Mouse (Mus musculus): ENCODE measurements at regions not wholly inside any gene's neighbourhood (a gene's known extent, or its start where the extent isn't known, plus 50 kb on each side); places are given as distances from the start of the nearest gene placed in this dataset.

DNA sequence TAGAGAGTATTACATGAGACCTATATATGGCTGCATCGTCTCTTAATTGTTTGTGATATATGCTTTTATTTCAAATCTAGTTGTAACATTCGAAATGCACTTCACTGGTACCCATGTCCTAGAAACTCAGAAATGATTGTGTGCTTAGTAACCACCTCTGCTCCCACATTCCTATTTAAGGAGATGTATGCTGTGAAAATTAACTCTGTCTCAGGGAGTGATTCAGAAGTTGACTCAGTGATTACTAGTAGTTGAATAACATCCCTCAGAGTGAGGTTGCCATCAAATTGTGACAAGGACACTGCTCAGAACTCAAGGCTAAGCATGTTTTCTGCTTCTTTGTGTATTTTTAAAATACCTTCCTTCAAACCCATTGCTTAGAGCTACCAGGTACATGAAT, 661.9 kb downstream of the Utrn start:
- no peak for DNase-seq (ENCODE audit: low spot score)

DNA sequence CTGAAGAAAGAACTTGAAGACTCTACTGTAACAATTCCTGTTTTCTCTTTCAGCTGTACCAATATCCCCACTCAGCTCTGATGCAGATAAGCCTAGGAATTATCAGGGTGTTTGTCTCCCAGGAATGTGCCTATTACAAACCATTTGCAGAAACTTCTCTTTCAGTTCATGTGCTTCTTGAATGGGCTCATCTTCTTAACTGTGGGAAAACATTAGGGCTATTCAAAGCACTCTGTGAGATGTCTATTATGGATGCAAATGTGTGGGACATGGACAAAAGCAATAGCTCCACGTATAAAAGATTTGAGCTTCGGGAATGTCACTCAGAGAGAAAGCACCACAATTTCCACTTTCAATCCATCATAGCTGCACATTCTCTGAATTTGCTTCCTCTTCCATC, 659.0 kb downstream of the Utrn start:
- no peak for DNase-seq (ENCODE audit: low spot score)

DNA sequence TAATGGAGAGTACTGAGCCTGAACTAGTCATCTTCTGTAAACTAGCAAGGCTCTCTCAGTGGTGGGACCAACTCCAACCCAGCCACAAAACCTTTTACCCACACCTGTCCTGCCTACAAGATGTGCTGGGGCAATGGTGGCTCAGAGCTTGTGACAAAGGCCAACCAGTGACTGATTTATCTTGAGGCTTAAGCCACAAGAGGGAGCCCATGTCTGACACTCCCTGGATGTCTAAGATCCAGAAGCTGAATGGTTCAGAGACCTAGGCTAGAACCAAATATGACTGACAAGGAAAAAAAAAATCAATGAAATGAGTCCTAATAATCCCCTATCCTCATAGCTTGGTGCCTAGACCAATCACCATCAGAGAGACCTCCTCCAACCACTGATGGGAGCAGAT, 650.3 kb downstream of the Utrn start:
- no peak for DNase-seq (ENCODE audit: low spot score)

DNA sequence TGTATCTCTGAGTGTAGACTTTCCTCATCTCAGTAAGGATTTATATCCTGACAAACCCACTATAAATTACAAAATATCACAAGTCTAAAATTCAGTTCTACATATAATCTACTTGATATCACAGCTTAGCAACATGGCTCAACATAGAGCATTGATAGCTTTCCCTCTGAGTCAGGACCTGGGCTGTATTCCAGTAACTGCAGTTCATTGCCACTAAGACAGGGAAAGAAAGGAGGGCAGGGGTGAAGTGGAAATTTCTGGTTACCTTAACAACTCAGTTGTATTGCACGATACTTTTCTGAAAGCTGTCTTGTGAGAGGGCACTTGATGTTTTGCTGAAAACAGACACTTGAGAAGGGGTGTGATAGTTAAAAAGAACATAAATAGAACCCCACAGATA, 635.0 kb downstream of the Utrn start:
- DNase-seq (ENCODE audit: low spot score), result no peak

DNA sequence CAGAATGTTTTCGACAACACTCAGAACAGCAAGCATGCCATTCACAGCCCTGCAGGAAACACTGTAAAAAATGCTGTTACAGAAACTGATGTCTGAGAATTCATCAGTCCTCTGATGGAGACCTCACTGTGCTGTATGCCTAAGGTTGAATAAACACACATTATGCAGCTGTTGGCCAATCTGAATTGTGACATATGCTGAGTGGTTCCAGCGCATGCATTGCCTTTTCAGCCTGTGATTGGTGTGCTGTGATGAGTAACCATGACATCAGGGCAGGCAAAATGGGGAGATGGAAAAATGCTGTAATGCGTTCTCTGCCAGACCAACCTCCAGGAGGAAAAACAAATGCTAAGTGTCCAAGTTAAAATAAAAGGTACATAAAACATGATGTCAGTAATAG, 620.3 kb downstream of the Utrn start:
- DNase-seq (ENCODE audit: low spot score), result no peak

DNA sequence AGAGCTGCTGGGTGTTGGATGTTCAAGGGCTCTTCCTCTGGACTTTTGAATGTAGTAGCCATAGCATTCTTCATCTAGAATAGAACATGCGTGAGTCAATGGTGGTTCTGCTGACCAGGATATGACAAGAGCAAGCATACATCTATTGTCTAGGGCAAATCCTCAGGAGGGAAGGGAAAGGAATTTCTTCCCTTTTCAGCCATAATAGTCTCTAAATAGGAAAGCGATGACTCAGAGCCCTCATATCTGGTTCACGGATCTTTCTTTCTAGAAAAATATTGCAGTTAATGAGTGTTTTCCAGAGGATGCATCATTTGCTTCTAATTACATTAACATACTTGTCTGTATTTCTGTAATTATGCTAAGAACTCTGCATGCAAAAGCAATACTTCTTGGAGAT, 615.9 kb downstream of the Utrn start:
- no peak for DNase-seq (ENCODE audit: low spot score)

DNA sequence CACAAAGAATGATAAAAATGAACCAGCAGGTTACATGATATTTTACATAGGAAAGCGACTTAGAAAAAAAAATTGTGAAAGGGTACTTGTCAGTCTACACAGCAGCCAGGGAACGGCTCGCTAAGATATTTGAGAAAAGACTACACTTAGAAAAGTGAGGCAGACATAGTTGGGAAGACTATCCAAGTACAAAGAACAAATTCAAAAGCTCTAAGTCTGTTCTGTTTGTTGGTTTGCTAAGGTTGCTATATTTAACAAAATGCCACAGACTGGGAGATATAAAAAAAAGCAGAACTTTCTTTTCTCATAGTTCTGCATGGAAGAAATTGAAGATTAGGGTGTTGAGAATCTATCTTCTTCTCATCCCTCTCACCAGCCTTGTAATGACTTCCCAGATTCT, 583.5 kb downstream of the Utrn start:
- DNase-seq (ENCODE audit: low spot score), result no peak

DNA sequence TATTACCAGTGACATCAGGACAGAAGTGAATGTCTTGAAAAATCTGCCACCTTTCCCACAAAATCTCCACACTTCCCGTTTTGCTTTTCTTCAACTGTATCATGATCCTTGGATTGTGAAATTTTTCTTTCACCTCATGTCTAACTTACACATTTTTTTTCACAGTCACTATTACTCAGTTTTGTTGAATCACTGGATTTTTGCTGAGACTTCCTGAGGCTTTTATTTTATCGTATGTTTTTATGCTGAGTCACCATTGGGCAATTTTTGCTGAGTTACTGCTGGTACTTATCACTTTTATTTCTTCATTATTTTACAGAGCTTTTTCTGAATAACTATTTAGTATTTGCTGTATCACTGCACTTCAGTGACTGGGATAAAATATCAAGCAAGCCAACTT, 570.3 kb downstream of the Utrn start:
- no peak for DNase-seq (ENCODE audit: low spot score)

DNA sequence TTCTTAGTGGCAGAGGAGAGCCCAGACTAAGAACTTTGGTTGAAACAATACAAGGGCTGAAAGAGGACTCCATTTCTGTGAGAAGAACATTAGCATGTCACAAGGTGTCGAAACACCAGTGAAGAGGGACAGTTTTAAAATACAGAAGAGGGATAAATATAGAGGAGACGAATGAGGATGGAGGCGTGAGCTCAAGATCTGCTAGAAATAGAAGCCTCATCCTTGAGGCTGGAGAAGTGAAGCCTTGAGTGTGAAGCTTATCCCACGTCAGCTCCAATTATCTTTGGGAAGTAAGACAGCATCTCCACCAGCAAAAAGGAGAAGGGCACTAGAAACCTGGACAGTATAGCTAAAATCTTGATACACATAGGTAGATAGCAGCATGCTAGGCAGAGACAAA, 566.8 kb downstream of the Utrn start:
- DNase-seq (ENCODE audit: low spot score), result no peak

DNA sequence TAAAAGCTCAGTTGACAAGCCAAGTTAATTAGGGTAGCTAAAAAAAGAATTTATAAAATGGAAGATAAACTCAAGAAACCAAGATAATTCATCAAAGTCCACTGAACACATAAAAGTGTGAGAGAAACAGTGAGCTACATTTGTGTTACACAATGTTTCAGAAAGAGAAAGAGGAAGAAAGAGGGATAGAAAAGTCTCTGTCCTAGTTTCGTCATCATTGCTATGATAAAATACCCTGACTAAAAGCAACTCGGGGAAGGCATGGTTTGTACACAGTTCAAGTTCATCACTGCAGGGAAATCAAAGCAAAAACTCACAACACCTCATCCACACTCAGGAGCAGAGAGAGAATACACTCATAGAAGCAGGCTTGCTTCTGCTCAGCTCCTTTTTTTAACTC, 548.9 kb downstream of the Utrn start:
- DNase-seq (ENCODE audit: low spot score), result no peak

Data from ovary, postnatal 10 days (tissue).